Mouse (Mus musculus) left cerebral cortex, postnatal 25 days (tissue): ENCODE data around the gene Nim1k. TPM values are rescaled to one million over a fixed set of nuclear protein-coding genes. Genes with fewer than 3 reads are reported as not detected.
"Not testable (repeated sequence)": the region's sequence is repeated elsewhere in the genome, so short reads cannot be mapped to it uniquely, and the experiment has no call there.

Source experiments
- DNase-seq, 2 experiments: peaks; one replicate each; pipeline ENCODE4 v3.0.0; 2022; ENCODE audit warnings: low spot score in 2 of 2, mixed read lengths in 1 of 2
- intact Hi-C: fragments of 180-260 bp; cut with DNase I; formaldehyde crosslinking; loops from one replicate; pipeline ENCODE4 v1.15.1; 2025
- total RNA-seq, 2 experiments: library from RNA; stranded (reverse); gene quantifications; 2 replicates each; pipeline ENCODE4 v1.2.3; 2021

Gene Nim1k
- total RNA-seq, 2 experiments from 2014 or later: 13.6 to 16.3 TPM

DNA sequence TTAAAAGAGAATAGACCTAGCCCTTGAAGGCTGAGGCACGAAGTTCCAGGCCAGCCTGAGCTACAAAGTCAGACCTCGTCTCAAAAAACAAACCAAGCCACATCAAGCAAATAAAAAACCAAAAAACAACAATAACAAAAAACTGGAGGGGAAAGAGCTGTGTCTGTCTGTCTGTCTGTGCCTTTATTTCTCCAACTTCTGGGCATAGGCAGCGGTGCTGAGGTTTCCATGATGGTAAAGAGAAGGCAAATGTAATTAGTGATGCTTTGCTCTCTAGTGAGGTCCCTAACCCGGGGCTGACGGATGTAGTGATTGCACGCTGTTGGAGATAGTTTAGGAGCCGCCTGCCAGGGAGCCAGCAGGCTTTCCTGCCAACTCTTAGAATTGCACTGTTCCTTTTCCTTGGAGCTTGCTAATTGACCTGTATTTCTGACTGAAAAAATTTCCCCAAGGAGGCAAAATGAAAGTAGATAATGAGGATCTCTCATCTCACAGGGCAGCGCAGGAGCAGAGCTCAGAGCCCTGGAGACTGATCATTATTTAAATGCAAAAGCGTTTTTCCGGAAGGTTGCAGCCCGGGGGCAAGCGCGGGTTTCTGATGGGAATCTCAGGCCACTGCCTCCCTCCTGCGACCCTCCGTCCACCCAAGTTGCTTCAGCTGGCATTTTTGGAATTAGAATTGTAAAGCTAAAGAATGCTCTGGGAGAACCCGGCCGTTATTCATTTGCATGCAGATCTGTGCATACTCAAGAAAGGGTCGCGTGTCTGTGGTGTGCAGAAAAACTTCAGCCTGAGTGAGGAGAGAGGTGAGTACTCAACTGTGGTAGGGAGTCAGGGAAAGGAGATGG lies 14.1 kb downstream of the Nim1k start:
- DNase-seq: peak in 1 of 2 experiments; percentile 31
- intact Hi-C loops: loop anchor here (2.0 kb wide), 1 partner anchor 49 kb away; the partner anchor contains the start of gene Zfp131

DNA sequence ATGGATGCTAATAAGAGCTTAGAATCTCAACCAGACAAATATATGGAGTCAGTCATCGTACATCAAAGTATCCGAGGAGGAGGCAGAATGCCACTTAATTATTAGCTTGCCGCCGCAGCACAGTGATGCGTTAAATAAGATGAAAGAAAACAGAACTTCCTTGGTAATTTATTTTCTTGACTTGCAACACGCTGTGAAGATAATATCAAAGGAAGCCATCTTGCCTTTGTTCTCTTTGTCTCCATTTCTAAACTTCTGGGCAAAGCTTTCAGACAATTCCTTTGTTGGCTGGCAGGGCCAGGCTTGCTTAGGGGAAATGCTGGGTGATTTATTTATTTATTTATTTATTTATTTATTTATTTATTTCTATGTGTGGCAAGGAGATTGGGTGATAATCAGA lies 24.2 kb downstream of the Nim1k start:
- intact Hi-C loops: no loop called here
- DNase-seq: no peak

GRCm38 (mm10) chr13:119729406-119729805 lies 26.3 kb downstream of the Nim1k start:
- intact Hi-C loops: loop anchor here (5.0 kb wide), 1 partner anchor 87 kb away; no protein-coding TSS in a partner anchor
- DNase-seq: no peak

DNA sequence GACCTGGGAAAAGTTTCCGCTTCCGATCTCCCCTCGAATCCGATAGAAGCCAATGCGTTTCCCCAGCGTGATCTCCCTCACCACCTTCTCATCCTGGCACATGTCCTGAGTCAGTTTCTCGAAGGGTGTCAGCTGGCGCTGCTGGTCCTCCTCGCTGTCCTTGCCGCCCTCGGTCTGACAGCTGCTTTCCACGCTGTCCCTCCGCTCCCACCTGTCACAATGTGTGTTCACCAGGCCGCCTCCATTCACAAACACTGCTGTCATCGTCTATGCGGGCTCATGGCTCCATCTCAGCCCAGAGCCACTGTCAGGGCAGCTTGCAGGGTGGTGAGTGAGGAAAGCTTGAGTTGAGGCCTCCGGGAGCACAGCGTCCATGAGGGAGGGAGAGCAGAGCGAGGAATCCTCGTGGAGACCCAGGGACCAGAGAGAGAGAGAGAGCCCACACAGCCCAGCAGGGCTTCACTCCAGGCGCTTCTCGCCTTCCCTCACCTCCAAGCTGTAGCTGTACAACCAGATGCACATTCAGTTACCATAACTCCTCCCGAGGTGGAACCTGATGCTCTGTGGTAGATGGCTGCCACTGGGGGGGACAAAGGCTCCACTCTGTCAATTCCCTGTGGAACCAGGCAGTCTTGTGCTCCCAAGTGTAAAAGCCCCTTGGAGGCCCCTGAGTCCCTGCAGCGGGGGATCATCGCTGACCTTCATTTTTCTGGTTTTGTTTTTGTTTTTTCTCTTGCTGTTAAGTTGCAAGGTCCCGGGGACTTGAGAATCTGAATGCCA lies 27.9 kb downstream of the Nim1k start:
- DNase-seq: peak in 1 of 2 experiments; percentile 69
- intact Hi-C loops: loop anchor here (5.0 kb wide), 1 partner anchor 85 kb away; no protein-coding TSS in a partner anchor

DNA sequence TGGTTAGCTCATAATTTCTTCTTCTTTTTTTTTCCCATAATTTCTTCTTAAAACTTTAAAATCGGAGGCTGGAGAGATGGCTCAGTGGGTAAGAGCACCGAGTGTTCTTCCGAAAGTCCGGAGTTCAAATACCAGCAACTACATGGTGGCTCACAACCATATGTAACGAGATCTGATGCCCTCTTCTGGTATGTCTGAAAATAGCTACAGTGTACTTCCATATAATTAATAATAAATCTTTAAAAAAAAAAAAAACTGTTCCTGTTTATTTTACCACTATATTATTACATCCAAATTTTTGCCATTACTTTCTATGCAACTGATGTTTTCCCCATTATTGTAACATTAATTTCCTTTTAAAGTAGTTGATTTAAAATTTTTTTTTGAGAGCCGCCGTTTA lies 31.1 kb downstream of the Nim1k start:
- intact Hi-C loops: no loop called here
- no peak for DNase-seq

GRCm38 (mm10) chr13:119723368-119723767 lies 32.3 kb downstream of the Nim1k start:
- intact Hi-C loops: no loop called here
- DNase-seq: no peak

- DNase-seq: no peak
- intact Hi-C loops: no loop called here
Observed at GRCm38 (mm10) chr13:119722447-119722846, 33.2 kb downstream of the Nim1k start.

GRCm38 (mm10) chr13:119716105-119716504 lies 39.6 kb downstream of the Nim1k start:
- DNase-seq: no peak
- intact Hi-C loops: no loop called here

GRCm38 (mm10) chr13:119713821-119714220 lies 41.9 kb downstream of the Nim1k start:
- intact Hi-C loops: no loop called here
- no peak for DNase-seq

GRCm38 (mm10) chr13:119713107-119713787 lies 42.4 kb downstream of the Nim1k start:
- no peak for DNase-seq
- intact Hi-C loops: no loop called here

GRCm38 (mm10) chr13:119712463-119712862 lies 43.2 kb downstream of the Nim1k start:
- intact Hi-C loops: no loop called here
- DNase-seq: peak in 1 of 2 experiments; percentile 54

- no peak for DNase-seq
- intact Hi-C loops: no loop called here
Observed at GRCm38 (mm10) chr13:119710268-119710610, 45.4 kb downstream of the Nim1k start.

GRCm38 (mm10) chr13:119709388-119710267 lies 46.1 kb downstream of the Nim1k start:
- no peak for DNase-seq
- intact Hi-C loops: no loop called here

- DNase-seq: no peak
- intact Hi-C loops: no loop called here
Observed at GRCm38 (mm10) chr13:119708941-119709340, 46.7 kb downstream of the Nim1k start.

- DNase-seq: no peak
- intact Hi-C loops: no loop called here
Observed at GRCm38 (mm10) chr13:119707906-119708305, 47.8 kb downstream of the Nim1k start.

- DNase-seq: no peak
- intact Hi-C loops: no loop called here
Observed at GRCm38 (mm10) chr13:119706953-119707352, 48.7 kb downstream of the Nim1k start.

GRCm38 (mm10) chr13:119706278-119706880 lies 49.3 kb downstream of the Nim1k start:
- not testable (repeated sequence) for DNase-seq

DNA sequence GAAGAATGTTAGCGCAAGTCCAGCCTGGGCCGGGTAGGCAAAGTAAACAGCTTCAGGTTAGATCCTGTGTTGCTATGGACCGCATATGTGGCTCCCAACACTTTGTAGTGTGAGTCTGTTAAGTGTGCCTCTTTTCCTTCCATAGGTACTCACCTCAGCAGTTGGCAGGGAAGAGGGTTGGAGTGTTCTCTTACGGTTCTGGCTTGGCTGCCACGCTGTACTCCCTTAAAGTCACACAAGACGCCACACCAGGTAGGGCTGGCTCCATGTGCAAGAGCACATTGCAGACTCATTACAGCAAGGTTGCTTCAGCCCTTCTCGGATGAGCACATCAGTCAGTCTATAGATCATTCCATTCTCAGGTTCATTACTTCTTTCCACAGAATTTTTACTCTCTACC lies 51.4 kb downstream of the Nim1k start:
- DNase-seq: no peak
- intact Hi-C loops: no loop called here

More at GRCm38 (mm10) chr13:119706278-119706880, 49.3 kb downstream of the Nim1k start:
- intact Hi-C loops: not testable (repeated sequence)

GRCm38 (mm10) chr13:119698436-119698835 lies 57.2 kb downstream of the Nim1k start:
- DNase-seq: no peak
- intact Hi-C loops: no loop called here
